Mouse (Mus musculus) midbrain, embryonic 15.5 days (tissue): ENCODE measurements around the gene Wdtc1. TPM values are rescaled to one million over a fixed set of nuclear protein-coding genes. Genes with fewer than 3 reads are reported as not detected.

ENCODE experiments used
- ATAC-seq: fragments of 200-750 bp; cut with Nextera tagmentation; replicated peaks from 2 replicates; pipeline ENCODE4 v1.8.0; 2017; ENCODE audit warnings: moderate TSS enrichment
- H3K27ac ChIP-seq: fragments of 300-500 bp; sonication (generic); 2 replicates; pipeline ENCODE4 v1.5.1; 2015; ENCODE audit warnings: mild to moderate bottlenecking, inconsistent platforms
- H3K27me3 ChIP-seq: fragments of 300-500 bp; sonication (generic); replicated peaks from 2 replicates; pipeline ENCODE4 v1.6.1; 2015; ENCODE audit warnings: inconsistent platforms
- H3K36me3 ChIP-seq: fragments of 300-500 bp; sonication (generic); replicated peaks from 2 replicates; pipeline ENCODE4 v1.6.1; 2015; ENCODE audit warnings: inconsistent platforms
- H3K4me1 ChIP-seq: fragments of 300-500 bp; sonication (generic); 2 replicates; pipeline ENCODE4 v1.6.1; 2015; ENCODE audit warnings: inconsistent platforms
- H3K4me2 ChIP-seq: fragments of 300-500 bp; sonication (generic); 2 replicates; pipeline ENCODE4 v1.6.1; 2015; ENCODE audit warnings: inconsistent platforms, mild to moderate bottlenecking, moderate library complexity
- H3K4me3 ChIP-seq: fragments of 300-500 bp; sonication (generic); 2 replicates; pipeline ENCODE4 v1.5.1; 2015; ENCODE audit warnings: mild to moderate bottlenecking, inconsistent platforms
- H3K9ac ChIP-seq: fragments of 300-500 bp; sonication (generic); 2 replicates; pipeline ENCODE4 v1.6.1; 2015; ENCODE audit warnings: mild to moderate bottlenecking, inconsistent platforms
- H3K9me3 ChIP-seq: fragments of 300-500 bp; sonication (generic); 2 replicates; pipeline ENCODE4 v1.6.1; 2016; ENCODE audit warnings: inconsistent platforms
- WGBS: fragments of 180-500 bp; shearing (Covaris S2); methylation state at CpG from one replicate; pipeline ENCODE4 v1.1.7; 2015; ENCODE audit warnings: mixed read lengths; 5-methylcytosine and 5-hydroxymethylcytosine counted together
- polyA plus RNA-seq: library from polyadenylated mRNA; unstranded; fragments of >200 nt; fragmentation: Nextera tagmentation; extraction: Ambion mirVana; gene quantifications from 2 replicates; pipeline ENCODE4 v1.2.1, GENCODE M21; 2015

Gene Wdtc1
- polyA plus RNA-seq, 1 experiment from 2014 or later = 23.2 TPM

- Histone ChIP-seq H3K9me3 (no peaks in the 10 kb centered on the region), H3K27ac (no peak overlapping the region), H3K4me3 (no peak overlapping the region), H3K9ac (no peak overlapping the region), H3K27me3 (no peaks in the 10 kb centered on the region), H3K36me3 (no peaks in the 10 kb centered on the region), H3K4me1 (peaks cover 3% of the 10 kb centered on the region; the same call in 1 of the 2 replicates), H3K4me2 (no peak overlapping the region)
- ATAC-seq = no peak
- 78% methylated on average over 16 of the region's 16 CpGs for WGBS
These were observed 35.7 kb upstream of the Wdtc1 start for GRCm38 (mm10) chr4:133388781-133389552.

- ATAC-seq = no peak
- H3K9ac ChIP-seq = no peak overlapping the region
These were observed 33.8 kb upstream of the Wdtc1 start for GRCm38 (mm10) chr4:133387053-133387452.

GRCm38 (mm10) chr4:133386061-133386797, 32.9 kb upstream of the Wdtc1 start:
- no peak overlapping the region for H3K4me3 ChIP-seq
- H3K27ac ChIP-seq = no peak overlapping the region
- H3K27me3 ChIP-seq = no peaks in the 10 kb centered on the region
- 79% methylated on average over 7 of the region's 7 CpGs for WGBS
- no peak overlapping the region for H3K4me2 ChIP-seq
- H3K4me1 ChIP-seq = peaks cover 3% of the 10 kb centered on the region; the same call in 1 of the 2 replicates
- H3K9ac ChIP-seq = no peak overlapping the region
- no peak for ATAC-seq
- no peaks in the 10 kb centered on the region for H3K36me3 ChIP-seq
- no peaks in the 10 kb centered on the region for H3K9me3 ChIP-seq

More at GRCm38 (mm10) chr4:133387053-133387452, 33.8 kb upstream of the Wdtc1 start:
- Histone ChIP-seq H3K4me2 (no peak overlapping the region), H3K36me3 (no peaks in the 10 kb centered on the region), H3K4me1 (peaks cover 3% of the 10 kb centered on the region; the same call in 1 of the 2 replicates), H3K4me3 (no peak overlapping the region), H3K9me3 (no peaks in the 10 kb centered on the region), H3K27ac (no peak overlapping the region), H3K27me3 (no peaks in the 10 kb centered on the region)

- Histone ChIP-seq H3K27ac (no peak overlapping the region), H3K4me2 (no peak overlapping the region), H3K4me1 (peaks cover 19% of the 10 kb centered on the region), H3K9me3 (no peaks in the 10 kb centered on the region), H3K27me3 (no peaks in the 10 kb centered on the region), H3K4me3 (no peak overlapping the region), H3K9ac (no peak overlapping the region), H3K36me3 (no peaks in the 10 kb centered on the region)
- 75% methylated on average over 8 of the region's 8 CpGs for WGBS
- ATAC-seq = no peak
These were observed 27.9 kb upstream of the Wdtc1 start for GRCm38 (mm10) chr4:133381141-133381540.

- H3K9ac ChIP-seq = no peak overlapping the region
- H3K27ac ChIP-seq = no peak overlapping the region
- no peaks in the 10 kb centered on the region for H3K9me3 ChIP-seq
- WGBS = 57% methylated on average over 6 of the region's 6 CpGs
- no peak overlapping the region for H3K4me2 ChIP-seq
- H3K4me3 ChIP-seq = no peak overlapping the region
- peaks cover 24% of the 10 kb centered on the region for H3K4me1 ChIP-seq
- H3K36me3 ChIP-seq = no peaks in the 10 kb centered on the region
- ATAC-seq = no peak
- no peaks in the 10 kb centered on the region for H3K27me3 ChIP-seq
These were observed 27.3 kb upstream of the Wdtc1 start for GRCm38 (mm10) chr4:133380532-133380931.

- ATAC-seq = no peak
- H3K27ac ChIP-seq = no peak overlapping the region
- H3K27me3 ChIP-seq = no peaks in the 10 kb centered on the region
- no peaks in the 10 kb centered on the region for H3K36me3 ChIP-seq
- no peak overlapping the region for H3K9ac ChIP-seq
- H3K4me3 ChIP-seq = no peak overlapping the region
- H3K4me1 ChIP-seq = peaks cover 24% of the 10 kb centered on the region
- no peak overlapping the region for H3K4me2 ChIP-seq
- 58% methylated on average over 3 of the region's 3 CpGs for WGBS
- no peaks in the 10 kb centered on the region for H3K9me3 ChIP-seq
These were observed 26.6 kb upstream of the Wdtc1 start for GRCm38 (mm10) chr4:133379861-133380260.

GRCm38 (mm10) chr4:133379046-133379347, 25.7 kb upstream of the Wdtc1 start:
- 0 out of 2 replicates have a peak overlapping the region, but pooled peaks have one; percentile 9 for H3K9ac ChIP-seq
- no peak overlapping the region for H3K4me2 ChIP-seq
- H3K9me3 ChIP-seq = no peaks in the 10 kb centered on the region
- no peak overlapping the region for H3K4me3 ChIP-seq
- no peak for ATAC-seq
- H3K36me3 ChIP-seq = no peaks in the 10 kb centered on the region
- H3K4me1 ChIP-seq = peaks cover 31% of the 10 kb centered on the region
- no peaks in the 10 kb centered on the region for H3K27me3 ChIP-seq
- 36% methylated on average over 5 of the region's 5 CpGs for WGBS
- no peak overlapping the region for H3K27ac ChIP-seq

- no peak overlapping the region for H3K4me3 ChIP-seq
- no peaks in the 10 kb centered on the region for H3K9me3 ChIP-seq
- no peaks in the 10 kb centered on the region for H3K27me3 ChIP-seq
- H3K4me1 ChIP-seq = peaks cover 37% of the 10 kb centered on the region
- H3K36me3 ChIP-seq = no peaks in the 10 kb centered on the region
- no peak overlapping the region for H3K27ac ChIP-seq
- no peak for ATAC-seq
- WGBS = 8% methylated on average over 13 of the region's 13 CpGs
- 0 out of 2 replicates have a peak overlapping the region, but pooled peaks have one; percentile 9 for H3K9ac ChIP-seq
- H3K4me2 ChIP-seq = no peak overlapping the region
These were observed 25.2 kb upstream of the Wdtc1 start for GRCm38 (mm10) chr4:133378236-133379045.

GRCm38 (mm10) chr4:133375812-133376577, 22.7 kb upstream of the Wdtc1 start:
- H3K27ac ChIP-seq = no peak overlapping the region

GRCm38 (mm10) chr4:133374011-133374410, 20.7 kb upstream of the Wdtc1 start:
- WGBS = 73% methylated on average over 4 of the region's 4 CpGs
- no peaks in the 10 kb centered on the region for H3K9me3 ChIP-seq
- H3K27me3 ChIP-seq = no peaks in the 10 kb centered on the region
- H3K27ac ChIP-seq = no peak overlapping the region
- no peak overlapping the region; the same call in 1 of the 2 replicates for H3K4me2 ChIP-seq
- H3K4me3 ChIP-seq = no peak overlapping the region
- H3K4me1 ChIP-seq = peaks cover 65% of the 10 kb centered on the region
- H3K9ac ChIP-seq = no peak overlapping the region
- H3K36me3 ChIP-seq = no peaks in the 10 kb centered on the region
- ATAC-seq = no peak

More at GRCm38 (mm10) chr4:133375812-133376577, 22.7 kb upstream of the Wdtc1 start:
- Histone ChIP-seq H3K4me1 (peaks cover 61% of the 10 kb centered on the region), H3K27me3 (no peaks in the 10 kb centered on the region), H3K9me3 (no peaks in the 10 kb centered on the region), H3K9ac (no peak overlapping the region), H3K4me2 (no peak overlapping the region), H3K4me3 (no peak overlapping the region), H3K36me3 (no peaks in the 10 kb centered on the region)
- ATAC-seq = no peak
- WGBS = 40% methylated on average over 10 of the region's 10 CpGs

GRCm38 (mm10) chr4:133372278-133372665, 19.0 kb upstream of the Wdtc1 start:
- Histone ChIP-seq H3K27me3 (no peaks in the 10 kb centered on the region), H3K9ac (no peak overlapping the region), H3K27ac (no peak overlapping the region), H3K4me2 (peak overlapping the region; percentile 72), H3K4me3 (peak overlapping the region; percentile 52), H3K36me3 (no peaks in the 10 kb centered on the region), H3K9me3 (no peaks in the 10 kb centered on the region), H3K4me1 (peaks cover 52% of the 10 kb centered on the region)
- ATAC-seq = no peak
- 73% methylated on average over 6 of the region's 6 CpGs for WGBS
